Mouse (Mus musculus): ENCODE data around the gene Use1.

Use1 gene

GRCm38 (mm10) chr8:71404011-71404410, 37.4 kb downstream of the Use1 start:
- DNase-seq, result no peak

- DNase-seq, result no peak
Observed at GRCm38 (mm10) chr8:71404951-71405351, 38.3 kb downstream of the Use1 start.

- DNase-seq, result peak; percentile 97
Observed at GRCm38 (mm10) chr8:71405401-71406098, 38.9 kb downstream of the Use1 start, which contains the start of gene Ankle1. Ankle1 (plus strand) TSS chr8:71406010.

- peak; percentile 81 for DNase-seq
Observed at GRCm38 (mm10) chr8:71406099-71407015, 39.7 kb downstream of the Use1 start.

- DNase-seq, result no peak
Observed at GRCm38 (mm10) chr8:71407441-71407840, 40.8 kb downstream of the Use1 start.

GRCm38 (mm10) chr8:71408231-71408630, 41.6 kb downstream of the Use1 start:
- DNase-seq, result no peak

GRCm38 (mm10) chr8:71411535-71412273, 45.1 kb downstream of the Use1 start:
- DNase-seq, result no peak

All from lung, postnatal 14 days (tissue).